Mouse (Mus musculus) CH12.LX (cell line): Measurements from ENCODE around the gene Helz. TPM values are rescaled to one million over a fixed set of nuclear protein-coding genes. Genes with fewer than 3 reads are reported as not detected.

Source experiments
- DNase-seq: peaks from one replicate; pipeline ENCODE4 v3.0.0-alpha.2; 2013; ENCODE audit errors: extremely low read depth
- H3K27ac ChIP-seq: 2 replicates; pipeline ENCODE4 v1.5.1; 2012; ENCODE audit warnings: low read depth, mild to moderate bottlenecking, control low read depth, moderate library complexity; ENCODE audit not compliant: insufficient read depth
- H3K27me3 ChIP-seq: replicated peaks from 2 replicates; pipeline ENCODE3; 2012; ENCODE audit warnings: inconsistent platforms
- H3K36me3 ChIP-seq, 2 experiments: replicated peaks in 1 of 2; 2 replicates each; pipeline versions ENCODE3 to v1.6.1; 2012; ENCODE audit warnings: inconsistent platforms in 1 of 2, low read length in 1 of 2, mild to moderate bottlenecking in 1 of 2, mixed read lengths in 1 of 2, moderate library complexity in 1 of 2; ENCODE audit not compliant: control insufficient read depth in 1 of 2, insufficient read depth in 1 of 2
- H3K4me1 ChIP-seq, 2 experiments: 2 replicates each; pipeline ENCODE4 v1.6.1; 2012; ENCODE audit warnings: inconsistent platforms in 1 of 2, moderate library complexity in 1 of 2; ENCODE audit not compliant: insufficient read depth in 2 of 2, control insufficient read depth in 1 of 2
- H3K4me2 ChIP-seq: 2 replicates; pipeline ENCODE4 v1.6.1; 2012; ENCODE audit warnings: low read depth, mild to moderate bottlenecking, control low read depth; ENCODE audit not compliant: poor library complexity, insufficient read depth, severe bottlenecking
- H3K4me3 ChIP-seq, 3 experiments: fragments of 150-350 bp in 1 of 3; sonication (generic) in 1 of 3; replicated peaks in 1 of 3; 2 replicates each; pipeline versions ENCODE3 to v1.5.1; 2011 to 2012; ENCODE audit warnings: low read depth in 2 of 3, low read length in 2 of 3, mild to moderate bottlenecking in 2 of 3, moderate library complexity in 2 of 3, control low read depth in 1 of 3, improper control_type of control experiment in 1 of 3, inconsistent platforms in 1 of 3, mixed read lengths in 1 of 3; ENCODE audit not compliant: poor library complexity in 1 of 3
- H3K79me2 ChIP-seq: replicated peaks from 2 replicates; pipeline ENCODE4 v1.6.1; 2012; ENCODE audit warnings: mild to moderate bottlenecking, moderate library complexity; ENCODE audit not compliant: control insufficient read depth, poor library complexity, insufficient read depth, severe bottlenecking; ENCODE audit errors: extremely low read depth
- H3K9ac ChIP-seq: 2 replicates; pipeline ENCODE4 v1.6.1; 2012; ENCODE audit warnings: low read depth, mild to moderate bottlenecking, control low read depth, moderate library complexity; ENCODE audit not compliant: insufficient read depth
- H3K9me3 ChIP-seq: replicated peaks from 2 replicates; pipeline ENCODE3; 2012; ENCODE audit warnings: low read length, inconsistent platforms, mixed read lengths
- CHD1 ChIP-seq: IDR thresholded peaks from 2 replicates; pipeline ENCODE4 v1.6.1; 2012; ENCODE audit warnings: low read depth, low read length, improper control_type of control experiment, inconsistent platforms
- CHD2 ChIP-seq: IDR thresholded peaks from 2 replicates; pipeline ENCODE4 v1.6.1; 2011; ENCODE audit warnings: low read length, improper control_type of control experiment
- E2F4 ChIP-seq: IDR thresholded peaks from 2 replicates; pipeline ENCODE4 v1.6.1; 2011; ENCODE audit warnings: low read depth, low read length, improper control_type of control experiment; ENCODE audit not compliant: insufficient replicate concordance
- ELF1 ChIP-seq: IDR thresholded peaks from 2 replicates; pipeline ENCODE4 v1.6.1; 2014; ENCODE audit warnings: low read depth, mild to moderate bottlenecking, inconsistent platforms, low read length, improper control_type of control experiment
- EP300 ChIP-seq: IDR thresholded peaks from 2 replicates; pipeline ENCODE4 v1.6.1; 2011; ENCODE audit warnings: low read length, improper control_type of control experiment
- ETS1 ChIP-seq: conservative IDR thresholded peaks from 2 replicates; pipeline ENCODE4 v1.6.1; 2012; ENCODE audit warnings: low read depth, mild to moderate bottlenecking, inconsistent platforms, low read length, improper control_type of control experiment, moderate library complexity
- HCFC1 ChIP-seq: IDR thresholded peaks from 2 replicates; pipeline ENCODE4 v1.6.1; 2012; ENCODE audit warnings: low read depth, mild to moderate bottlenecking, inconsistent platforms, low read length, improper control_type of control experiment
- JUN ChIP-seq: IDR thresholded peaks from 2 replicates; pipeline ENCODE4 v1.6.1; 2011; ENCODE audit warnings: low read depth, mild to moderate bottlenecking, low read length, improper control_type of control experiment, moderate library complexity; ENCODE audit not compliant: insufficient read depth
- JUND ChIP-seq: conservative IDR thresholded peaks from 2 replicates; pipeline ENCODE4 v1.6.1; 2011; ENCODE audit warnings: low read depth, low read length, improper control_type of control experiment
- MAX ChIP-seq: IDR thresholded peaks from 2 replicates; pipeline ENCODE4 v1.6.1; 2011; ENCODE audit warnings: low read length, improper control_type of control experiment
- MEF2A ChIP-seq: IDR thresholded peaks from 2 replicates; pipeline ENCODE4 v1.6.1; 2014; ENCODE audit warnings: low read depth, mild to moderate bottlenecking, inconsistent platforms, low read length, improper control_type of control experiment, borderline replicate concordance
- MXI1 ChIP-seq: IDR thresholded peaks from 2 replicates; pipeline ENCODE4 v1.6.1; 2011; ENCODE audit warnings: mild to moderate bottlenecking, low read depth, low read length, improper control_type of control experiment
- MYC ChIP-seq: IDR thresholded peaks from 2 replicates; pipeline ENCODE4 v1.6.1; 2011; ENCODE audit warnings: low read depth, mild to moderate bottlenecking, improper control_type of control experiment, low read length
- NELFE ChIP-seq: IDR thresholded peaks from 2 replicates; pipeline ENCODE4 v1.6.1; 2011; ENCODE audit warnings: low read depth, low read length, improper control_type of control experiment
- NRF1 ChIP-seq: IDR thresholded peaks from 2 replicates; pipeline ENCODE4 v1.6.1; 2014; ENCODE audit warnings: low read depth, mild to moderate bottlenecking, inconsistent platforms, low read length, improper control_type of control experiment, moderate library complexity
- PAX5 ChIP-seq: IDR thresholded peaks from 2 replicates; pipeline ENCODE4 v1.6.1; 2012; ENCODE audit warnings: low read length, inconsistent platforms, mixed read lengths
- POLR2A ChIP-seq: IDR thresholded peaks from 2 replicates; pipeline ENCODE4 v1.6.1; 2011; ENCODE audit warnings: low read depth, mild to moderate bottlenecking, improper control_type of control experiment, low read length
- POLR2AphosphoS2 ChIP-seq: IDR thresholded peaks from 2 replicates; pipeline ENCODE4 v1.6.1; 2011; ENCODE audit warnings: low read depth, low read length, improper control_type of control experiment
- RAD21 ChIP-seq: IDR thresholded peaks from 2 replicates; pipeline ENCODE4 v1.6.1; 2011; ENCODE audit warnings: low read depth, mild to moderate bottlenecking, low read length, improper control_type of control experiment, moderate library complexity
- USF2 ChIP-seq: conservative IDR thresholded peaks from 2 replicates; pipeline ENCODE4 v1.6.1; 2011; ENCODE audit warnings: low read depth, low read length, improper control_type of control experiment
- ZC3H11A ChIP-seq: IDR thresholded peaks from 2 replicates; pipeline ENCODE4 v1.6.1; 2012; ENCODE audit warnings: low read depth, mild to moderate bottlenecking, inconsistent platforms, low read length, improper control_type of control experiment
- ZKSCAN1 ChIP-seq: IDR thresholded peaks from 2 replicates; pipeline ENCODE4 v1.6.1; 2012; ENCODE audit warnings: low read depth, inconsistent platforms, low read length, improper control_type of control experiment, borderline replicate concordance
- ZNF384 ChIP-seq: IDR thresholded peaks from 2 replicates; pipeline ENCODE4 v1.6.1; 2012; ENCODE audit warnings: low read depth, low read length, improper control_type of control experiment, inconsistent platforms
- dilution Hi-C: fragments of 300-500 bp; cut with MboI; formaldehyde crosslinking; loops from 2 replicates; pipeline ENCODE4 v1.14.3; 2020; ENCODE audit warnings: low sequenced_read_pairs; ENCODE audit not compliant: extremely low pct_unique_long_range_greater_than_20kb, extremely low pct_ligation_motif_present
- in situ Hi-C: fragments of 300-500 bp; cut with MboI; formaldehyde crosslinking; loops from 3 replicates; pipeline ENCODE4 v1.14.3; 2019; ENCODE audit warnings: low sequenced_read_pairs, low pct_ligation_motif_present, low pct_unique_long_range_greater_than_20kb, mixed read lengths
- polyA plus RNA-seq: library from polyadenylated mRNA; unstranded; fragments of >175 nt; gene quantifications from 2 replicates; pipeline ENCODE4 v1.2.1, GENCODE M21; 2012; ENCODE audit warnings: low read depth; ENCODE audit not compliant: insufficient read length
- total RNA-seq, 2 experiments: library from RNA; depleted of rRNA; stranded (reverse); fragments of 300-350 nt in 1 of 2; fragments of >200 nt in 1 of 2; gene quantifications; 2 replicates each; pipeline ENCODE4 v1.2.3; 2012 to 2014

The Helz gene
- total and polyA plus RNA-seq, 3 experiments, result 11.5 to 44.4 (median 22.2) TPM

- Histone ChIP-seq H3K27ac (no peak overlapping the region), H3K4me3 (no peak overlapping the region), H3K4me2 (no peak overlapping the region), H3K9ac (no peak overlapping the region), H3K27me3 (no peaks in the 10 kb centered on the region), H3K79me2 (no peaks in the 10 kb centered on the region), H3K9me3 (no peaks in the 10 kb centered on the region), H3K36me3 (peaks cover 60 to 84% of the 10 kb centered on the region in 2 experiments), H3K4me1 (peaks cover 0 to 5% of the 10 kb centered on the region in 2 experiments; a peak in 1 of 4 replicates)
- no peak for TF ChIP-seq ZNF384
- TF ChIP-seq ZC3H11A, result no peak
- TF ChIP-seq EP300, result no peak
- TF ChIP-seq HCFC1, result no peak
- TF ChIP-seq POLR2AphosphoS2, result no peak
- TF ChIP-seq RAD21, result no peak
- TF ChIP-seq MEF2A, result no peak
- no peak for TF ChIP-seq MXI1
- no peak for TF ChIP-seq MYC
- no peak for TF ChIP-seq CHD1
- TF ChIP-seq ZKSCAN1, result no peak
- TF ChIP-seq USF2, result no peak
- dilution Hi-C loops, result no loop called here
- in situ Hi-C loops, result no loop called here
- DNase-seq, result no peak
Measured at GRCm38 (mm10) chr11:107617976-107618375, 70.2 kb downstream of the Helz start.

- Histone ChIP-seq H3K79me2 (no peaks in the 10 kb centered on the region), H3K27ac (no peak overlapping the region), H3K27me3 (no peaks in the 10 kb centered on the region), H3K4me3 (no peak overlapping the region), H3K9me3 (no peaks in the 10 kb centered on the region), H3K4me2 (no peak overlapping the region), H3K9ac (no peak overlapping the region), H3K4me1 (no peaks in the 10 kb centered on the region), H3K36me3 (peaks cover 46 to 79% of the 10 kb centered on the region in 2 experiments)
- no peak for DNase-seq
- TF ChIP-seq E2F4 (no peak), HCFC1 (no peak), NRF1 (no peak), CHD2 (no peak), POLR2A (no peak), MAX (no peak), ETS1 (no peak), CHD1 (no peak), JUND (no peak), NELFE (no peak), EP300 (no peak), ELF1 (no peak), PAX5 (no peak), POLR2AphosphoS2 (no peak), JUN (no peak), ZC3H11A (no peak), MYC (no peak)
- dilution Hi-C loops, result no loop called here
- in situ Hi-C loops, result loop anchor here (25.0 kb wide), 1 partner anchor 363 kb away; no protein-coding TSS in a partner anchor
Measured at GRCm38 (mm10) chr11:107624661-107625060, 76.9 kb downstream of the Helz start.
